Mouse (Mus musculus) cerebellum, postnatal 36 days (tissue): ENCODE data around the gene Kmo.
A peak's percentile ranks its signal among the peaks of the same experiment; 100 is the strongest.

Source experiments
- DNase-seq, 2 experiments: peaks; one replicate each; pipeline ENCODE4 v3.0.0; 2021 to 2022; ENCODE audit warnings: mixed read lengths in 2 of 2

Kmo gene

GRCm38 (mm10) chr1:175632470-175632869 is 12.3 kb downstream of the Kmo start:
- no peak for DNase-seq

GRCm38 (mm10) chr1:175637677-175638076 is 17.5 kb downstream of the Kmo start:
- no peak for DNase-seq

GRCm38 (mm10) chr1:175639072-175639471 is 18.9 kb downstream of the Kmo start:
- DNase-seq: no peak

DNA sequence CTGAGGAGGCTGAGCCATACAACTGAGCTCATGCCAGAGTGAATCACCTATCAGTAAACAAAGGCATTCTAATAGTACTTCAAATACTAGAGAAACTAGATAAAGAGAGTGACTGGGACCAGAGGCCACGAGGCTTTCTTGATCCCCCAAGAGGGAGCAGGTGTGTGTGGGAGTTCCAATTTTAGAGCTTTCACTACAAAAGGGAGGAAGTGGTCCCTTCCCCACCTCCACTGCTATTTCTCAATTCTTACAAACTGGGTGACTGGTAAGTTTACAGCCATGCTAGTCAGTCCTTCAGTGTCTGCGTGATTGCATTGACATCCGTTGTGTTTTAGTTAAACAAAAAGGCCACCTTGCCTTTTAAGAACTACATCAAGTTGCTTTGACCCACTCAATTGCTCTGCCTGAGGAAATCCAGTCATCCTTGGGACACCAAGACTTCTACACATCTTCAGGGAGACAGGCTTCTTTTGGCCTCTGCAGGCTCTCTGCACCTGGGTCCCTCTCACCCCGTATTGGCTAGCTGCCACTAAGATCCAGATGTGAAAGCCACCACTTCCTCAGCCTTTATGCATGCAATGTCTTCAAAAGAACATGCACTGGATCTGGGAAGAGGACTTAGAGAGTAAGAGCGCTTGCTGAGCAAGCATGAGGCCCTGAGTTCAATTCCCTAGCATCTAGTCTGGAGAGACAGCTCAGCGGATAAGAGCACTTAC is 20.4 kb downstream of the Kmo start:
- no peak for DNase-seq

DNA sequence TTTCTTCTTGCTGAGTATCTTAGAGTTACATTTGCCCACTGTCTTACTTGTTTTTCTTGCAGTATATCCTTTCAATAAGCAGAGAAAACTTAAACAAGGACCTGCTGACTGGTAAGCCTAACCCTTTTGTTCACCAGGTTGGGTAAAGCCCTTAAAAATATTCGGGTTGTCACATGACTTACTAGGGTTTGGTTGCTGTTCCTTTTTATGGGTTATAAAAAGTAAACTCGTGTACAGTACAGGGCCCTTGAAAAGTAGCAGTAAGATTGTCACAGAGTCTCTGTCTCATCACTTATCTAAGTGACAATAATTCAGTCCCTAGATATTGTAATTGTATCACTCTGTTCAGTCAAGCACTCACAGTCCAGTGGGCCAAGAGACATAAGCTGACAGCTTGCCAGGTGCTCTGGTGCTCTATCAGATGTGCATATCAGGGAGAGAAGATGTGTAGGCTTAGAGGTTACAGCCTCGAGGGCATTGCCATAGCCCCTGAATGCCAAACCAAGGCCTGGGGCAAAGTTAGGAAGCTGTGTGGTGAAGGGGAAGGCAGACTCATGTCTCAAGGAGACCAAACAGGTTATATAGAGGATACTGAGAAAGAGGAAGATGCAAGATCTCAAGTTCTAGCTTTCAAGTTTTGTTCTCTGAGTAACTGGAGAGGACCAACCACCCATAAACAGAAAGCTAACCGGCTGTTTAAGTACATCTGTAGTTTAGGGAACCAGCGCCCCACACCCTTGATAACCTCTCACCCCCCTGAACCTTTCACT is 23.5 kb downstream of the Kmo start:
- no peak for DNase-seq

GRCm38 (mm10) chr1:175646952-175647351 is 26.8 kb downstream of the Kmo start:
- DNase-seq: no peak

GRCm38 (mm10) chr1:175648615-175649014 is 28.4 kb downstream of the Kmo start:
- DNase-seq: no peak

DNA sequence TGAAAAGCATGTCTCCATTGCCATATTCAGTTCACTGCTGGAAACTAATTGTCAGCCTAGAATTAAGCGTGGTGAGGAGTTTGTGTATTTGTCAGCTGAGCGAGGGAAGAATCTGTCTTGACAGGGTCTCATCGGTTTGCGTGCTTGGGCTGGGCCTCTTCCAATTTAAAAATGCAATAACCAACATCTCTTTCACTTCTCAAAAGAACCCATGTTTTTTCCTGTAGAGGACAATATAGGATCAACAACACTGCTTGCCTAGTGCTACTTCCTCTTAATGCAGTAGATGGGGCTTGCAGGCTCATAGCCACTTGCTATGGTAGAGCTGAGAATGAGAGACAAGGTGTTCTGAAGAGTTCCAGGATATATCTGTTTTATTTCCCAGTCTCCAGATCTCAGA is 39.7 kb downstream of the Kmo start:
- DNase-seq: no peak

- DNase-seq: peak in 1 of 2 experiments; percentile 16
These were observed 48.7 kb downstream of the Kmo start for GRCm38 (mm10) chr1:175668666-175669405.

- no peak for DNase-seq
These were observed 49.3 kb downstream of the Kmo start for GRCm38 (mm10) chr1:175669456-175669855.

- DNase-seq: no peak
These were observed 49.9 kb downstream of the Kmo start for GRCm38 (mm10) chr1:175670042-175670441.

- no peak for DNase-seq
These were observed 51.4 kb downstream of the Kmo start for GRCm38 (mm10) chr1:175671626-175672025.

- no peak for DNase-seq
These were observed 53.6 kb downstream of the Kmo start for GRCm38 (mm10) chr1:175673563-175674325.

- no peak for DNase-seq
These were observed 54.9 kb downstream of the Kmo start for GRCm38 (mm10) chr1:175675116-175675515.

- no peak for DNase-seq
These were observed 57.3 kb downstream of the Kmo start for GRCm38 (mm10) chr1:175677459-175677858.

DNA sequence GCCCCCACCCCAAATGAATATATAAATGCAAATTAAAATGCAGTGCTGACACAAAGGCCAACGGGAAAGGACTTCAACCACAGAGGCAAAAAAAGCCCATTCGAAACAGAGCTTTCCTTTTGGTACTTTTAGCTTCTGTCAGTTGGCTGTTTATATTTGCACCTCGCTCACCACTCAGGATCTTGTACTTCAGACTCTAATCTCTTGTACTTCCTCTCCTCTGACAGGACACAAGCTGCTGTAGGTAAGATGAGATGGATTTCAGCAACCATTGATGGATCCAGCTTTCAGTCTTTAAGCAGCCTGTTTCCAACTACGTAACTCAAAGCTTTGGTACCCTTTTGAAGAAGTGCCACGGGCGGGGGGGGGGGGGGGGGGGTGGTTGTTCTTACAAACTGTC is 60.8 kb downstream of the Kmo start:
- no peak for DNase-seq

- peak in 1 of 2 experiments; percentile 5 for DNase-seq
These were observed 71.6 kb downstream of the Kmo start for GRCm38 (mm10) chr1:175691686-175692245.

DNA sequence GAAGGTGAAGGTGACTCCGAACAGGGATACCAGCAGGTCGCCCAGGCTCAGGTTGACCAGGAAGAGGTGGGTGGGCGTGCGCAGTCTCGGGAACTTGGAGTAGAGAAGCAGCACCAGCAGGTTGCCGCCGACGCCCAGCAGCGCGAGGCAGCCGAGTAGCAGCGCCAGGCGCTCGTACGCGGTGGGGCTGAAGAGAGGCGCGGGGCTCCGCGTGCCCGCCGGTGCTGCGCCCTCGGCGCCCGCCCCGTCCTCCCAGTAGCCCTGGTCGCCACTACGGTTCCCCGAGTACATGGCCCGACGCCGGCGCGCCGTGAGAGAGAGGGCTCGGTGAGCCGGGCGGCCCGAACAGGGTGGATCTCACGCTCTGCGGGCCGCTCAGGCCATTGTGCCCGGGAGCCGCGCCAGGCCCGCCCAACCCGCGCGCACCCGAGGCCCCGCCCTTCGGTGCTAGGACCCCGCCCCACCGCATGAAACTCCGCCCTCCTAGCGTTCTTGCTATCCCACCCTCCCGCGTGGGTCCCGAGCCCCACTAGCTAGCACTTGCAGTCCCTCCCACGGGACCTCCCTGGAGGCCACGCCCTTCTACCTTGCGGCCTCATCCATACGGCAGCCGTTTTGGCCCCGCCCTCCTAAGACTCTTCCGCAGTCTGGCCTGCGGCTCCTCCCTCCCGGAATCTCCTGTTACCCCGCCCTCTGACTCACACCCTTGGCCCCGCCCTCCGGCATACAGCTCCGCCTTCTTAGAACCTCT is 72.2 kb downstream of the Kmo start, which contains the start of the genes Opn3 and Chml:
Opn3 (minus strand) TSS at position 531 of the 751 bp plus-strand sequence.
Chml (minus strand) TSS at position 656 of the 751 bp plus-strand sequence.
- peak; percentile 96 to 98 for DNase-seq

DNA sequence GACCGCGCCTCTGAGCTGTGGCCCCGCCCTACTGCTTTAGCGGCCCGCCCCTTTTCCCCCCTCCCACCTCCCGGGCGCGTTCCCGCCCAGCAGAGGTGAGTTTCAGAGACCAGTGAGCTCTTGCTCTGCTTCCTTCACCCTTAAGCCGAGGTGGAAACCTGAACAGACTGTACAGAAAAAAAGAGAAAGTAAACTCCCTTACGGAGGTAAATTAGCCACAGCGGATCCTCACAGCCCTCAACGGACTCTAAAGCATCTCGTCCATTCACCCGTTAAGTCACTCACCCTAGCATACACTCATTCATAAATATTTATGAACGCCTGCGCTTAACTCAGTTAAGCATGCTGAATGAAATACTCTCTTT is 72.8 kb downstream of the Kmo start:
- DNase-seq: no peak

DNA sequence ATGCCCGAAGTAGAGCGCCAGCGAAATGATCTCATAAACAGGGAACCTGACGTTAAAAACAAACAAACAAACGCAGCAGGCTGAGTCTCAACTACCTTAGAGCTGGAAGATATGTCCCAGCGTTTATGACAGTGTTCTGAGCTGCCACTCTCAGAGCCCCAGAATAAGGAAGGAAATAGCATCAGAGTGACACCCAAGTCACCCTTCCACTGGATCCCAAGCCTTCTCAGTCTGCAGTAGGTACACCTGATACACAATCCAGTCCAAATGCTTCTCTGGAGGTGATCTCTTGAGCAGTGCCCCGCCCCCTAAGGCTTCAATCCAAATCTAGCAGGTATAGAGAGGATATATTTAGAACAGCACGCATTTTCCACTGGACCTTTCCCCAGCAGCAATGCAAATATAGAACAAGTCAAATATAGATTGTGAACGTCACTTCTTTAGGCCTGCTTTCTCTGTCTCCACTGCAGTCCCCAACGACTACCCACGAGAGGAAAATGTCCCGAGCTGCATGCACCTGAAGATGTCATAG is 73.3 kb downstream of the Kmo start:
- peak; percentile 9 to 13 for DNase-seq

GRCm38 (mm10) chr1:175698293-175698692 is 78.1 kb downstream of the Kmo start, which contains the start of gene Wdr64:
TSS of gene Wdr64 (plus strand) at chr1:175698593.
- no peak for DNase-seq
